In the genomic region with DNA sequence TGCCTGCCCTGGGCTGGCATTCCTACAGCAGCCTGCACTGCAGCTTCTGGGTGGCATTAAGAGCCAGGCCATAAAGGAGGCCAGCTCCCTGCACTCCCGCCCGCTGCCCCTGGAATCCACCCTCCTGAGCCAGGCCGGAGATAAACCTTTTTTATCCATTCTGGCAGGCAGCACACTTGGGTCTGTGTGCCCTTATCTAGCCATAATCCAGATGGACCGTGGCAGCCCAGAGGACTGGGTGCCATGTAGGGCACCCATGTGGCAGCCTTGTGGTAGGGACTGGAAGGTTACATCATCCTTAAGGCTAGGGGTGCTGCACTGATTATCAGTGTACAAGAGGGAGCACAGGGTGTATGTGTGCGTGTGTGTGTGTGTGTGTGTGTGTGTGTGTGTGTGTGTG, we compare ENCODE assay signal across 16 mouse cellular contexts. TPM values are rescaled to one million over a fixed set of nuclear protein-coding genes. Genes with fewer than 3 reads are reported as not detected.
A peak's percentile ranks its signal among the peaks of the same experiment; 100 is the strongest.
DNase-seq lines count a peak whose midpoint lies in the region; ATAC-seq and TF ChIP-seq lines count a peak whose summit lies in the region.
"Had no signal": no experiment of that assay in that cellular context is flagged by ENCODE, and none has a peak within 500 bp of the region (broad histone marks: within the 10 kb centered on the region; RNA-seq: fewer than 3 reads in every experiment).

No protein-coding gene starts in this region.

- no peak for TF ChIP-seq POLR2A in cerebellum, adult 2 months (IDR thresholded peaks at IDR 0.05; ENCODE audit: borderline replicate concordance, insufficient read depth, low read length)

- 0 out of 2 replicates have a peak overlapping the region, but pooled peaks have one; percentile 11 for H3K9ac ChIP-seq in hindbrain, embryonic 14.5 days
- H3K9ac ChIP-seq in hindbrain, embryonic 11.5 days (ENCODE audit: low read depth, low read length) = no peak overlapping the region
- no peak overlapping the region for H3K9ac ChIP-seq in heart, embryonic 16.5 days (ENCODE audit: low read length)
- H3K9ac ChIP-seq: embryonic facial prominence, embryonic 15.5 days; midbrain, embryonic 13.5 days had no signal

- no peak for ATAC-seq in hindbrain, embryonic 14.5 days (ENCODE audit: low FRiP score)
- no peak for ATAC-seq in hindbrain, embryonic 11.5 days (ENCODE audit: low FRiP score)
- ATAC-seq in heart, embryonic 16.5 days (replicated peaks; ENCODE audit: extremely low read depth, insufficient read depth, low FRiP score) = 0 out of 2 replicates have a peak, but pooled peaks have one; percentile 35
- ATAC-seq: forebrain, embryonic 14.5 days; midbrain, embryonic 13.5 days had no signal

- no peak overlapping the region for H3K27ac ChIP-seq in hindbrain, embryonic 14.5 days
- H3K27ac ChIP-seq in hindbrain, embryonic 11.5 days (ENCODE audit: low read depth, low read length) = no peak overlapping the region
- H3K27ac ChIP-seq in heart, embryonic 16.5 days (ENCODE audit: low read length) = no peak overlapping the region
- H3K27ac ChIP-seq in cerebellum, adult 2 months (ENCODE audit: insufficient read depth, low read length) = no peak overlapping the region
- H3K27ac ChIP-seq: embryonic facial prominence, embryonic 15.5 days; midbrain, embryonic 13.5 days had no signal

- H3K27me3 ChIP-seq in hindbrain, embryonic 14.5 days (ENCODE audit: control insufficient read depth, insufficient read depth, low read length) = no peaks in the 10 kb centered on the region
- no peaks in the 10 kb centered on the region for H3K27me3 ChIP-seq in hindbrain, embryonic 11.5 days (ENCODE audit: control insufficient read depth, insufficient read depth, low read length)
- H3K27me3 ChIP-seq in heart, embryonic 16.5 days (ENCODE audit: control insufficient read depth, insufficient read depth, low read length) = no peaks in the 10 kb centered on the region
- no peaks in the 10 kb centered on the region for H3K27me3 ChIP-seq in cerebellum, adult 2 months (ENCODE audit: control insufficient read depth, insufficient read depth, low read length)
- H3K27me3 ChIP-seq: embryonic facial prominence, embryonic 15.5 days had no signal

- no peak for DNase-seq in hindbrain, embryonic 14.5 days (ENCODE audit: low spot score)
- DNase-seq in hindbrain, embryonic 11.5 days (ENCODE audit: low spot score) = no peak
- peak; percentile 12 to 13 for DNase-seq in spleen, postnatal 14 days (ENCODE audit: low spot score in 2 of 2)
- DNase-seq in spleen, postnatal 36 days (ENCODE audit: low spot score in 2 of 2) = no peak
- no peak for DNase-seq in urinary bladder, postnatal 36 days (ENCODE audit: low spot score in 2 of 2)
- no peak for DNase-seq in cerebellum, adult 2 months
- DNase-seq: adrenal gland, adult 8-10 months; cerebellum, adult 8-10 months; kidney, adult 11 months; kidney, postnatal 10 days; right cerebral cortex, postnatal 25 days had no signal

- peaks cover 6% of the 10 kb centered on the region; the same call in 1 of the 2 replicates for H3K4me1 ChIP-seq in hindbrain, embryonic 14.5 days (replicated peaks; ENCODE audit: control insufficient read depth, insufficient read depth, low read length)
- H3K4me1 ChIP-seq in hindbrain, embryonic 11.5 days (replicated peaks; ENCODE audit: control insufficient read depth, insufficient read depth, low read length) = 0 out of 2 replicates have a peak, but pooled peaks cover 2% of the 10 kb centered on the region
- H3K4me1 ChIP-seq in heart, embryonic 16.5 days (ENCODE audit: control insufficient read depth, insufficient read depth, low read length) = 0 out of 2 replicates have a peak, but pooled peaks cover 3% of the 10 kb centered on the region
- peaks cover 12% of the 10 kb centered on the region for H3K4me1 ChIP-seq in cerebellum, adult 2 months (ENCODE audit: control insufficient read depth, insufficient read depth, low read length)

- H3K4me2 ChIP-seq in hindbrain, embryonic 14.5 days (replicated peaks) = no peak overlapping the region
- H3K4me2 ChIP-seq in hindbrain, embryonic 11.5 days (replicated peaks; ENCODE audit: low read depth, low read length) = no peak overlapping the region
- no peak overlapping the region for H3K4me2 ChIP-seq in heart, embryonic 16.5 days (ENCODE audit: low read depth, low read length)
- H3K4me2 ChIP-seq: embryonic facial prominence, embryonic 15.5 days; midbrain, embryonic 13.5 days had no signal

- no peaks in the 10 kb centered on the region for H3K9me3 ChIP-seq in hindbrain, embryonic 14.5 days (ENCODE audit: control insufficient read depth, low read length)
- no peaks in the 10 kb centered on the region for H3K9me3 ChIP-seq in hindbrain, embryonic 11.5 days (ENCODE audit: control insufficient read depth, low read length)
- no peaks in the 10 kb centered on the region for H3K9me3 ChIP-seq in heart, embryonic 16.5 days (replicated peaks; ENCODE audit: control insufficient read depth, low read length)
- H3K9me3 ChIP-seq: embryonic facial prominence, embryonic 15.5 days; midbrain, embryonic 13.5 days had no signal

- no peak for TF ChIP-seq CTCF in cerebellum, adult 2 months (IDR thresholded peaks at IDR 0.05; ENCODE audit: borderline replicate concordance, insufficient read depth, low read depth, low read length)

- no peak overlapping the region for H3K4me3 ChIP-seq in hindbrain, embryonic 14.5 days (replicated peaks; ENCODE audit: low read length)
- H3K4me3 ChIP-seq in hindbrain, embryonic 11.5 days (ENCODE audit: low read depth, low read length) = no peak overlapping the region
- no peak overlapping the region for H3K4me3 ChIP-seq in heart, embryonic 16.5 days (ENCODE audit: low read length)
- H3K4me3 ChIP-seq in cerebellum, adult 2 months (replicated peaks; ENCODE audit: insufficient read depth, low read depth, low read length) = no peak overlapping the region
- H3K4me3 ChIP-seq: embryonic facial prominence, embryonic 15.5 days; midbrain, embryonic 13.5 days had no signal

- H3K36me3 ChIP-seq in hindbrain, embryonic 14.5 days (replicated peaks; ENCODE audit: control insufficient read depth, insufficient read depth) = no peaks in the 10 kb centered on the region
- H3K36me3 ChIP-seq in hindbrain, embryonic 11.5 days (ENCODE audit: control insufficient read depth, insufficient read depth, low read length) = no peaks in the 10 kb centered on the region
- H3K36me3 ChIP-seq in heart, embryonic 16.5 days (ENCODE audit: control insufficient read depth, insufficient read depth) = no peaks in the 10 kb centered on the region
- H3K36me3 ChIP-seq: embryonic facial prominence, embryonic 15.5 days; midbrain, embryonic 13.5 days had no signal

- 83% methylated on average over 5 of the region's 5 CpGs for WGBS in hindbrain, embryonic 14.5 days
- 90% methylated on average over 5 of the region's 5 CpGs for WGBS in hindbrain, embryonic 11.5 days
- 43% methylated on average over 5 of the region's 5 CpGs for WGBS in heart, embryonic 16.5 days
- 71% methylated on average over 5 of the region's 5 CpGs for WGBS in cerebellum, adult 2 months

RNA-seq across cellular contexts. Expression of a gene that starts 16.4 kb away (rescaled TPM):
- 13.1 and 15.4 TPM in 2 replicates for polyA plus RNA-seq in hindbrain, embryonic 14.5 days (2014; fragmentation: Nextera tagmentation; extraction: Ambion mirVana)
- 3.2 and 5.0 TPM in 2 replicates for polyA plus RNA-seq in hindbrain, embryonic 11.5 days (2014; fragmentation: Nextera tagmentation; extraction: Ambion mirVana)
- polyA plus RNA-seq in heart, embryonic 16.5 days (2015; fragmentation: Nextera tagmentation; extraction: Ambion mirVana) = 0.64 and 1.1 TPM in 2 replicates
- polyA plus RNA-seq in cerebellum, adult 2 months (2012; rRNA removed) = 12.4 and 13.5 TPM in 2 replicates
- polyA plus RNA-seq: C2C12 had no signal

Comparison
In these comparisons a context has a peak if more than half of its experiments do, and no peak if none do; other contexts are left out.
1. DNase-seq: peak in spleen, postnatal 14 days (2 of 2); none in hindbrain, embryonic 14.5 days (single experiment), hindbrain, embryonic 11.5 days (single experiment), spleen, postnatal 36 days (0 of 2), urinary bladder, postnatal 36 days (0 of 2) and cerebellum, adult 2 months (0 of 2).